Mouse (Mus musculus): ENCODE measurements at regions not wholly inside any gene's neighbourhood (a gene's known extent, or its start where the extent isn't known, plus 50 kb on each side); places are given as distances from the start of the nearest gene placed in this dataset.
"Not testable (repeated sequence)": the region's sequence is repeated elsewhere in the genome, so short reads cannot be mapped to it uniquely, and the experiment has no call there.

GRCm38 (mm10) chr16:31546062-31546827, 117.0 kb upstream of the Dlg1 start:
- peak overlapping the region; percentile 37 for H3K4me2 ChIP-seq (ENCODE audit: low read depth)
- H3K27me3 ChIP-seq (ENCODE audit: insufficient read depth, low read length): no peaks in the 10 kb centered on the region
- H3K9me3 ChIP-seq (ENCODE audit: low read length): no peaks in the 10 kb centered on the region
- TF ChIP-seq CTCF (IDR thresholded peaks at IDR 0.05; ENCODE audit: low read depth): no peak
- peaks cover 12% of the 10 kb centered on the region for H3K4me1 ChIP-seq (ENCODE audit: insufficient read depth)
- peak; percentile 28; the same call in 1 of the 2 replicates for ATAC-seq
- peak overlapping the region; percentile 44 for H3K9ac ChIP-seq
- H3K36me3 ChIP-seq (ENCODE audit: insufficient read depth): no peaks in the 10 kb centered on the region
- H3K27ac ChIP-seq (ENCODE audit: low read depth, low read length): peak overlapping the region; percentile 40; the same call in 1 of the 2 replicates
- 3% methylated on average over 18 of the region's 18 CpGs for WGBS
- DNase-seq: peak; percentile 46
- peak overlapping the region; percentile 17; the same call in 1 of the 2 replicates for H3K4me3 ChIP-seq (ENCODE audit: low read depth, low read length)

DNA sequence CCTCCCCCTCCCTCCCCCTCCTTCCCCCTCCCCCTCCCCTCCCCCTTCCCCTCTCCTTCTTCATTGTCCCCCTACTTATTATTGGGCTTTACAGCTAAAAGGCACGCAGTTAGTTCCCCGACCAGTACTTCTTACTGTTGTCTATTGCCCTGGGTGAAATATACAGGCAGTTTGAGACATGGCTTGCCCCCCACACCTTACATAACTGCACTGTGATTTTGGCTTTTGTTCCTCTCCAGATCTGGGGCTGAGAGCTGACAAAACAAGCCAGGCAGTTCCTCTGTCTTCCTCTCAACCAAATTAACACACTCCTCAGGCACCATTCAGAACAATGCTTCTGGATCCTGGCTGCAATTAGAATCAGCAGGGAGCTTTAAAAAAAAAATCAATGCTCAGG, 116.4 kb upstream of the Dlg1 start:
- DNase-seq (peak; percentile 65), ATAC-seq (peak; percentile 81; the same call in 1 of the 2 replicates)
- TF ChIP-seq CTCF (IDR thresholded peaks at IDR 0.05; ENCODE audit: low read depth): no peak
- Histone ChIP-seq H3K9me3 (ENCODE audit: low read length) (no peaks in the 10 kb centered on the region), H3K4me2 (ENCODE audit: low read depth) (no peak overlapping the region), H3K9ac (no peak overlapping the region), H3K27me3 (ENCODE audit: insufficient read depth, low read length) (no peaks in the 10 kb centered on the region), H3K27ac (ENCODE audit: low read depth, low read length) (peak overlapping the region; percentile 76), H3K4me3 (ENCODE audit: low read depth, low read length) (no peak overlapping the region), H3K36me3 (ENCODE audit: insufficient read depth) (no peaks in the 10 kb centered on the region), H3K4me1 (ENCODE audit: insufficient read depth) (peaks cover 12% of the 10 kb centered on the region)
- 7% methylated on average over 2 of the region's 2 CpGs for WGBS

DNA sequence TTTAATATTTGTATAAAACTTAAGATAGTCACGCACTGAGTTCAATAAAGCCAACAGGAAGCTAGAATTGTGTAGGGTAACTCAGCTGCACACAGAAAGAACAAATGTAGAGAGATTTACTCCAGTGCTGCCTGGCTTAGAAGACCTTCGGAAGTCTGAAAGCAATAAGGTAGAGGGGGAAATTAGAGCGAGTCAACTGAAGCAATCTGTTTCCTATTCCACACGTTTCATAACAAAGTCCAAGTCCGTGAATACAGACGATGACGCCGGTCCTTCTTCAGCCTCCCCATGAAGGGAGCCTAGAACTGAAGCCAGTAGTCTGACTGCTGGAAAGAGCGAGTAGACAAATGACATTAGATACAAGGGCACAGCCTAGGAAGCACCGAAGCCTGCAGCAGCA, 115.9 kb upstream of the Dlg1 start:
- no peak for TF ChIP-seq CTCF (IDR thresholded peaks at IDR 0.05; ENCODE audit: low read depth)
- WGBS: 14% methylated on average over 10 of the region's 10 CpGs

DNA sequence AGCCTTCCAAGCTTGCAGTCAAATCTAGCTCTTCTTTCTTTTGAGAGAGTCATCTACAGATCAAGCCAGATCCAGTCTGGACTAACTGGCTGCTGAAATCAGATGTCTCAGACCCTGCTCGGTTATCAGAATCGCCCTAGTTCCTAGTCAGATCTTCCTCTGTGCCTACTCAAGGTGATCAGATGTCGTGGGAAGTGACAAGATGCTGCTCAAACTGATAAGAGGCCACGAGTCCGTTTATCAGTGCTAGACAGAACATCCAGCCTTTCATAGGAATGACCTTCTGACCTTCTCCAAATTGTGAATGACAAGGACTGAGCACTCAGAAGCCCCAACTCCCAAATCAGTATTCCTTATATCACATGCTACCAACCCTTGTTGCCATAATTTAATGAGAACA, 113.3 kb upstream of the Dlg1 start:
- DNase-seq: no peak
- TF ChIP-seq CTCF (IDR thresholded peaks at IDR 0.05; ENCODE audit: low read depth): no peak
- WGBS: 90% methylated on average over 5 of the region's 5 CpGs
- H3K9me3 ChIP-seq (ENCODE audit: low read length): no peaks in the 10 kb centered on the region
- H3K36me3 ChIP-seq (ENCODE audit: insufficient read depth): no peaks in the 10 kb centered on the region
- H3K9ac ChIP-seq: no peak overlapping the region
- H3K27ac ChIP-seq (ENCODE audit: low read depth, low read length): no peak overlapping the region
- no peaks in the 10 kb centered on the region for H3K27me3 ChIP-seq (ENCODE audit: insufficient read depth, low read length)
- no peak for ATAC-seq
- H3K4me2 ChIP-seq (ENCODE audit: low read depth): no peak overlapping the region
- H3K4me1 ChIP-seq (ENCODE audit: insufficient read depth): peaks cover 12% of the 10 kb centered on the region; the same call in 1 of the 2 replicates
- H3K4me3 ChIP-seq (ENCODE audit: low read depth, low read length): no peak overlapping the region

More for the DNA sequence above, 115.9 kb upstream of the Dlg1 start:
- Histone ChIP-seq H3K27me3 (ENCODE audit: insufficient read depth, low read length) (no peaks in the 10 kb centered on the region), H3K9me3 (ENCODE audit: low read length) (no peaks in the 10 kb centered on the region), H3K4me3 (ENCODE audit: low read depth, low read length) (no peak overlapping the region), H3K27ac (ENCODE audit: low read depth, low read length) (0 out of 2 replicates have a peak overlapping the region, but pooled peaks have one; percentile 76), H3K9ac (no peak overlapping the region), H3K4me2 (ENCODE audit: low read depth) (no peak overlapping the region), H3K4me1 (ENCODE audit: insufficient read depth) (peaks cover 12% of the 10 kb centered on the region), H3K36me3 (ENCODE audit: insufficient read depth) (no peaks in the 10 kb centered on the region)
- ATAC-seq (no peak), DNase-seq (no peak)

- 88% methylated on average over 2 of the region's 2 CpGs for WGBS
- not testable (repeated sequence) for H3K27me3 ChIP-seq (ENCODE audit: insufficient read depth, low read length); H3K4me2 ChIP-seq (ENCODE audit: low read depth); H3K9me3 ChIP-seq (ENCODE audit: low read length); H3K36me3 ChIP-seq (ENCODE audit: insufficient read depth); DNase-seq; H3K27ac ChIP-seq (ENCODE audit: low read depth, low read length); H3K9ac ChIP-seq; ATAC-seq; H3K4me3 ChIP-seq (ENCODE audit: low read depth, low read length)
- peaks cover 12% of the 10 kb centered on the region; the same call in 1 of the 2 replicates for H3K4me1 ChIP-seq (ENCODE audit: insufficient read depth)
Observed at GRCm38 (mm10) chr16:31550539-31550938, 112.7 kb upstream of the Dlg1 start.

GRCm38 (mm10) chr16:31551416-31552151, 111.7 kb upstream of the Dlg1 start:
- no peak for DNase-seq
- Histone ChIP-seq H3K4me2 (ENCODE audit: low read depth) (no peak overlapping the region), H3K36me3 (ENCODE audit: insufficient read depth) (no peaks in the 10 kb centered on the region), H3K4me1 (ENCODE audit: insufficient read depth) (peaks cover 4% of the 10 kb centered on the region; the same call in 1 of the 2 replicates), H3K27me3 (ENCODE audit: insufficient read depth, low read length) (no peaks in the 10 kb centered on the region), H3K4me3 (ENCODE audit: low read depth, low read length) (no peak overlapping the region), H3K9me3 (ENCODE audit: low read length) (no peaks in the 10 kb centered on the region), H3K27ac (ENCODE audit: low read depth, low read length) (no peak overlapping the region), H3K9ac (no peak overlapping the region)
- ATAC-seq: no peak
- TF ChIP-seq CTCF (IDR thresholded peaks at IDR 0.05; ENCODE audit: low read depth): no peak
- WGBS: 25% methylated on average over 11 of the region's 11 CpGs

Data from forebrain, postnatal 0 days (tissue).